Mouse (Mus musculus) kidney, postnatal 0 days (tissue): ENCODE results near the gene Wdr4. TPM values are rescaled to one million over a fixed set of nuclear protein-coding genes. Genes with fewer than 3 reads are reported as not detected.
"Not testable (repeated sequence)": the region's sequence is repeated elsewhere in the genome, so short reads cannot be mapped to it uniquely, and the experiment has no call there.

Source experiments
- ATAC-seq: fragments of 200-750 bp; cut with Nextera tagmentation; replicated peaks from 2 replicates; pipeline ENCODE4 v1.8.0; 2017; ENCODE audit warnings: low read depth, moderate number of reproducible peaks, moderate TSS enrichment, moderate library complexity; ENCODE audit not compliant: low FRiP score
- DNase-seq: peaks from one replicate; pipeline ENCODE4 v3.0.0-alpha.2; 2016; ENCODE audit warnings: low spot score
- H3K27ac ChIP-seq: fragments of 300-500 bp; sonication (generic); 2 replicates; pipeline ENCODE4 v1.5.1; 2014; ENCODE audit warnings: mild to moderate bottlenecking
- H3K27me3 ChIP-seq: fragments of 300-500 bp; sonication (generic); 2 replicates; pipeline ENCODE4 v1.6.1; 2014; ENCODE audit warnings: low read length, mixed read lengths; ENCODE audit not compliant: insufficient read depth
- H3K36me3 ChIP-seq: fragments of 300-500 bp; sonication (generic); 2 replicates; pipeline ENCODE4 v1.6.1; 2014; ENCODE audit warnings: low read length, mixed read lengths; ENCODE audit not compliant: insufficient read depth
- H3K4me1 ChIP-seq: fragments of 300-500 bp; sonication (generic); replicated peaks from 2 replicates; pipeline ENCODE4 v1.6.1; 2014; ENCODE audit warnings: antibody characterized with exemption, low read length, mixed read lengths; ENCODE audit not compliant: insufficient read depth
- H3K4me2 ChIP-seq: fragments of 300-500 bp; sonication (generic); 2 replicates; pipeline ENCODE4 v1.6.1; 2014; ENCODE audit warnings: mild to moderate bottlenecking, low read length, moderate library complexity, mixed read lengths
- H3K4me3 ChIP-seq: fragments of 300-500 bp; sonication (generic); replicated peaks from 2 replicates; pipeline ENCODE4 v1.5.1; 2014; ENCODE audit warnings: low read depth, low read length
- H3K9ac ChIP-seq: fragments of 300-500 bp; sonication (generic); 2 replicates; pipeline ENCODE4 v1.6.1; 2014; ENCODE audit warnings: low read depth, low read length
- H3K9me3 ChIP-seq: fragments of 300-500 bp; sonication (generic); replicated peaks from 2 replicates; pipeline ENCODE4 v1.6.1; 2016; ENCODE audit warnings: low read length, inconsistent platforms, mixed read lengths
- CTCF ChIP-seq: IDR thresholded peaks from 2 replicates; pipeline ENCODE4 v1.5.1; 2016; ENCODE audit warnings: antibody characterized with exemption, low read depth, mild to moderate bottlenecking, moderate library complexity
- WGBS: fragments of 180-500 bp; shearing (Covaris S2); extraction: QIAGEN DNeasy Blood & Tissue Kit; methylation state at CpG from one replicate; pipeline ENCODE4 v1.1.7; 2014; 5-methylcytosine and 5-hydroxymethylcytosine counted together
- polyA plus RNA-seq: library from polyadenylated mRNA; unstranded; fragments of >200 nt; fragmentation: Nextera tagmentation; extraction: Ambion mirVana; gene quantifications from 2 replicates; pipeline ENCODE4 v1.2.1, GENCODE M21; 2015

Gene Wdr4
- polyA plus RNA-seq, 1 experiment from 2014 or later, result 25.9 TPM

- Histone ChIP-seq H3K36me3 (no peaks in the 10 kb centered on the region), H3K27me3 (no peaks in the 10 kb centered on the region), H3K27ac (no peak overlapping the region), H3K9me3 (no peaks in the 10 kb centered on the region), H3K4me3 (no peak overlapping the region), H3K4me1 (0 out of 2 replicates have a peak, but pooled peaks cover 8% of the 10 kb centered on the region), H3K9ac (no peak overlapping the region), H3K4me2 (no peak overlapping the region)
- WGBS, result 42% methylated on average over 3 of the region's 3 CpGs
- ATAC-seq (no peak), DNase-seq (no peak)
- no peak for TF ChIP-seq CTCF
Measured at GRCm38 (mm10) chr17:31540101-31540500, 20.3 kb upstream of the Wdr4 start.

GRCm38 (mm10) chr17:31535871-31536629, 16.3 kb upstream of the Wdr4 start:
- TF ChIP-seq CTCF, result no peak
- peak overlapping the region; percentile 13; the same call in 1 of the 2 replicates for H3K4me2 ChIP-seq
- DNase-seq, result peak; percentile 78

GRCm38 (mm10) chr17:31535358-31535757, 15.6 kb upstream of the Wdr4 start:
- H3K27ac ChIP-seq, result peak overlapping the region; percentile 81
- H3K4me2 ChIP-seq, result no peak overlapping the region
- peak; percentile 83 for ATAC-seq
- peaks cover 12% of the 10 kb centered on the region; the same call in 1 of the 2 replicates for H3K36me3 ChIP-seq
- no peaks in the 10 kb centered on the region for H3K27me3 ChIP-seq
- no peak overlapping the region for H3K9ac ChIP-seq
- no peak for DNase-seq
- no peak for TF ChIP-seq CTCF
- H3K4me1 ChIP-seq, result 0 out of 2 replicates have a peak, but pooled peaks cover 8% of the 10 kb centered on the region
- H3K4me3 ChIP-seq, result no peak overlapping the region
- WGBS, result 31% methylated on average over 4 of the region's 4 CpGs
- no peaks in the 10 kb centered on the region for H3K9me3 ChIP-seq

More at GRCm38 (mm10) chr17:31535871-31536629, 16.3 kb upstream of the Wdr4 start:
- Histone ChIP-seq H3K9me3 (no peaks in the 10 kb centered on the region), H3K27me3 (no peaks in the 10 kb centered on the region), H3K4me3 (no peak overlapping the region), H3K9ac (no peak overlapping the region), H3K36me3 (peaks cover 6% of the 10 kb centered on the region; the same call in 1 of the 2 replicates), H3K4me1 (0 out of 2 replicates have a peak, but pooled peaks cover 8% of the 10 kb centered on the region), H3K27ac (peak overlapping the region; percentile 81)
- peak; percentile 30; the same call in 1 of the 2 replicates for ATAC-seq
- 28% methylated on average over 8 of the region's 8 CpGs for WGBS

- H3K9ac ChIP-seq, H3K4me1 ChIP-seq, DNase-seq, H3K4me2 ChIP-seq, H3K4me3 ChIP-seq, H3K9me3 ChIP-seq, ATAC-seq, H3K27ac ChIP-seq, H3K27me3 ChIP-seq: not testable (repeated sequence)
- 85% methylated on average over 3 of the region's 4 CpGs for WGBS
- H3K36me3 ChIP-seq, result peaks cover 26% of the 10 kb centered on the region
Measured at GRCm38 (mm10) chr17:31532331-31532730, 12.6 kb upstream of the Wdr4 start.

GRCm38 (mm10) chr17:31531441-31532158, 11.8 kb upstream of the Wdr4 start:
- Histone ChIP-seq H3K27me3 (no peaks in the 10 kb centered on the region), H3K9ac (no peak overlapping the region), H3K27ac (no peak overlapping the region), H3K4me2 (no peak overlapping the region), H3K4me1 (0 out of 2 replicates have a peak, but pooled peaks cover 8% of the 10 kb centered on the region), H3K9me3 (no peaks in the 10 kb centered on the region), H3K4me3 (no peak overlapping the region), H3K36me3 (peaks cover 26% of the 10 kb centered on the region)
- DNase-seq (peak; percentile 70), ATAC-seq (0 out of 2 replicates have a peak, but pooled peaks have one; percentile 5)
- WGBS, result 85% methylated on average over 14 of the region's 14 CpGs
- no peak for TF ChIP-seq CTCF

- Histone ChIP-seq H3K27ac (no peak overlapping the region), H3K4me2 (peak overlapping the region; percentile 41; the same call in 1 of the 2 replicates), H3K36me3 (peaks cover 31% of the 10 kb centered on the region), H3K27me3 (no peaks in the 10 kb centered on the region), H3K4me3 (no peak overlapping the region), H3K9me3 (no peaks in the 10 kb centered on the region), H3K9ac (no peak overlapping the region), H3K4me1 (no peaks in the 10 kb centered on the region)
- peak; percentile 78 for DNase-seq
- peak; percentile 78 for TF ChIP-seq CTCF
- peak; percentile 63; the same call in 1 of the 2 replicates for ATAC-seq
- WGBS, result 24% methylated on average over 15 of the region's 15 CpGs
Measured at GRCm38 (mm10) chr17:31529314-31529713, 9.5 kb upstream of the Wdr4 start.
